Mouse (Mus musculus): ENCODE results near the gene Tenm2.

DNA sequence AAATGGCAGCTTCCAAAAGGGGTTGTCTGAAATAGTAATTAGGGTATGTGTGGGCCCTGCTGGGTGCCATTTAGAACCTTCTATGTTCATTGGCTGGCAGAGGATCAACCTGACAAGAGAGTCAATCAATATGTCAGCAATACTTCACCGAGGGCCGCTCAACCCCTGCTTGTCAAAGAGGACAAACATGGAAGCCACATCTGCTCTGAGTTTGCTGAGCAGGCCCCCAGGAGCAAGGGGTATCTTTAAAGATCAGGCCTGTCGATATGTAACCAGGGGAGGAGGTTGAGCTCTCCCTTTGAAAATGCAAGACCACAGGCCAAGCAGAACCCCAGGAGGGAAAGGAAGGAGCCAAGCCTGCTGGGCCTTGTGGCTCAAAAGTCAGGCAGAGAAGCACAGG lies 1009.7 kb downstream of the Tenm2 start:
- TF ChIP-seq POLR2A (IDR thresholded peaks at IDR 0.05; ENCODE audit: low read depth, low read length) (no peak), CTCF (conservative IDR thresholded peaks at IDR 0.05; ENCODE audit: insufficient read depth, insufficient read length, low read depth, low read length) (no peak)

All from kidney, adult 2 months (tissue).